Mouse (Mus musculus): ENCODE results near the gene Zdhhc24.
A peak's percentile ranks its signal among the peaks of the same experiment; 100 is the strongest.
"Not testable (repeated sequence)": the region's sequence is repeated elsewhere in the genome, so short reads cannot be mapped to it uniquely, and the experiment has no call there.

The Zdhhc24 gene

DNA sequence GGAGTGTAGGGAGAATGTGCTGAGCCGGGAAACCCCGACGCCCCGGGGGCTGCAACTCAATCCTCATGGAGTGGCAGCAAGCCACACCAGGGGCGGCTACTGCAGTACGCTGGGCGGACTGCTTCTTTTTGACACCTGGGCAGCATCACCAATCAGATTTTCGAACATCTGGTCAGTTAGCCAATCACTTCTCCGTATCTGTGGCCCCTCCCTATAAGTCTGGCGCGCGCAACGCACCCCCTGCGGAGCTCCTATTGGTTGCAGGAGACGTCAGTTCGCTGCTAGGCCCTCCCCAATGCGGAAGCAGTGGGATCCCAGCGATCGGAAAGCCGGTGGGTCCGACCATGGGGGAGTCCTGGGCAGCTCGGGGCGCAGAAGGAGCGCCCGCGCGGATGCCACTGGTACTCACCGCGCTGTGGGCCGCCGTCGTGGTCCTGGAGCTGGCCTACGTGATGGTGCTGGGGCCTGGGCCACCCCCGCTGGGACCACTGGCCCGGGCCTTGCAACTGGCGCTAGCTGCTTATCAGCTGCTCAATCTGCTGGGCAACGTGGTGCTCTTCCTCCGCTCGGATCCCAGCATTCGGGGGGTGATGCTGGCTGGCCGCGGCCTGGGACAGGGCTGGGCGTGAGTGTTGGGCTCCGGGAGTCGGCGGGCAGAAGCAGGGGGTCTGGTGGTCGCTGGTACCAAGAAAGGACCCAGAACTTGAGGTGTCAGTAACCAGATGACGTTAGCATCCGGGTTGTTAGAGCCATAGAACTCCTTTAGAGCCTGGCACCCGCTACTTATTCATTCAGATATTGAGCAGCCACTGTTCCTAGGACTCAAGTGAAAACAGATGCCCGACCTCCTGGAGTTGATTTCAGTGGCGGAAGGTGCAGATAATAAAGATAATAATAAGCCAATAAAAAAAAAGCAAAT, at the start of gene Zdhhc24:
Gene Zdhhc24 (plus strand): TSS at position 264 of the 919 bp plus-strand sequence.
- peak; percentile 95 for DNase-seq

DNA sequence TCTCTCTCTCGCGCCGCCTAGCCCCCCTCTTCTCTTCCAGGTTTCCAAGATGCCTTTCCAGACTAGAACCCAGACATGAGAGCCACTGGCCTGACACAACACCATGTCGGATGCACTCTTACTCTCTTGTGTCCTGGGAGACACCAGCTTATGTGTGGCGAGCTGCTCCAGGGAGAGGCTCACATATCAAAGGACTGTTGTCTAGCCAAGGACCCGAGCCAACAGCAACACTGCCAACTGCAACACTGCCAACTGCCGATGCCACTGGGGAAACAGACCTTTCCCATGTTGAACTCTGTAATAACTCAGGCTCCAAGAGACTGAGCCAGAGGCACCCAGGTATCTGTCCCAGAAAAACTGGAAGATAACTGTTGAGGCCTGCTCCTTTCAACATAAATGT, 49.3 kb upstream of the Zdhhc24 start:
- no peak for DNase-seq

DNA sequence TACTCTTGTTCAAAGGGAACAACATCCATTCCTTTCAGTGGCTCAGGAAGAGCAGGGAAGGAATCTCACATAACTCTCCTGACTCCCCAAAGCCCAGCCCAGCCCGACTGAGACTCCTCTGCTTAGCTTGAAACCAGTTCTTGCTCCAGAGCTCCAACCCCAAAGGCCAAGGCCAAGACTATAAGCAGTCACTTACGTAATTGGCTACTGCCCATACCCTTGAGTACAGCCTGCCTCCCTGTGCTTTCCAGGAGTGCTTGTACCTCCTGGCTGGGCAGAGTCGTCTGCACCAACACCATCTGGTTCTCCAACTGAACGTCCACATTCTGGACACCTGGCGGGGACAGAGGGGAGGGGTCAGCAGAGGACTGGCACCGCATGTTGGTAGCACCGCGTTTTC, 44.5 kb upstream of the Zdhhc24 start:
- no peak for DNase-seq

DNA sequence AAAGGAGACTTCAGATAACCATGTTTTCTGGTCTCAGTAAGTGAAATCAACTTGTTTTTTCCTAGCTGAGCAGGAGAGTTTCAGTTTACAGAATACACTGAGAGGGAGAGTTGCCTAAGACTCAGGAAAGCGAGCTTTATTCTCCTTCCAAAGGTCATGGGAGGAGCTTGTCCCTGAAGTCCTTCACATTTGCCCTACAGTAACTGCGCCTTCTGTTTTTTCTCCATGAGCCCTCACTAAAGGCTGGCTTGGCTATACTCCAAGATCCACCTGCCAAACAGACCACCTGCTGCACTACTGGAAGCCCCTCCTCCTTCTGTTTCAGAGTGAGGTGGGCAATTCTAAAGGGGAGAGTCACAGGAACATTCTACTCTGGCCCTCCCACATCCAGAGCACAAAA, 42.4 kb upstream of the Zdhhc24 start:
- DNase-seq: no peak

DNA sequence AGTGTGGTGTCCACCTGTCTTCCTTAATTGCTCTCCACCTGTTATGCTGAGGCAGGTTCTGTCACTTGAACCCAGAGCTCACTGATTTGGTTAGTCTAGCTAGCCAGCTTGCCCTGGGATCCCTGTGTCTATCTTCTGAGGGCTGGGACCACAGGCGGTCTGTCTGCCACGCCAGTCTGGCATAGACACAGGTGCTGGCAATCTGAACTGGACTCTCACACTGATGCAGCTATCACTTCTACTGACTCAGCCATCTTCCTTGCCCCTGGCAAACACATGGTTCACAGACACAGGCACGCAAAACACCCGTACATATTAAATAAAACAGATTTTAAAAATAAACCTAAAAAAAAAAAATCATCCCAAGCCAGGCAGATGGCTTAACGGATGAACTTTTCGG, 41.4 kb upstream of the Zdhhc24 start:
- DNase-seq: no peak

DNA sequence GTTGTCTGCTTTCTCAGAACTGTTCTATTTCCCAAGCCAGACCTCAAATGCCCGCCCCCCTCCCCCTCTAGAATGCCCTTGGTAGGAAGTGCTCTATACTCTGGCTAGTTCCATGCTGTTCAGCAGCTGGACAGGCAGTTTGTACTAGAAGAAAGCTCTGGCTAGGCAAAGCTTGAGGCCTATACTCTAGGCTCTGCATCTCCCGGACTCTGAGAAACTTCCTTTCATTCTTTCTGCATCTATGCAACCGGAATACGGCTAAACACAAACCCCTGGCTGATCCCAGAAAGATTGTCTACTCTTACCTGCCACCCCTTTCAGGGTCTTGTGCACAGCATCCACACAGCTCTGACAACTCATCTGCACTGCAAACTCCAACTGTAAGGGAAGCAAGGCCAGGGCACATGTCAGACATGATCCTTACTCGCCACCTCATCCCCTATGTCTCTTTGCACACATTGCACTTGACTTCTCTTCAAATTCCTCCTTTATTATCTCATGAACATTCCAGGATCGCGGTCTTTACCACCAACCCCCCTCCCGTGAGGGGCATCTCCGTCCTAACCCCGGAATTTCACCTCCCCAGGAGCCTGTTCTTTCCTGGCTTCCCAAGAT, 39.8 kb upstream of the Zdhhc24 start:
- DNase-seq: no peak

DNA sequence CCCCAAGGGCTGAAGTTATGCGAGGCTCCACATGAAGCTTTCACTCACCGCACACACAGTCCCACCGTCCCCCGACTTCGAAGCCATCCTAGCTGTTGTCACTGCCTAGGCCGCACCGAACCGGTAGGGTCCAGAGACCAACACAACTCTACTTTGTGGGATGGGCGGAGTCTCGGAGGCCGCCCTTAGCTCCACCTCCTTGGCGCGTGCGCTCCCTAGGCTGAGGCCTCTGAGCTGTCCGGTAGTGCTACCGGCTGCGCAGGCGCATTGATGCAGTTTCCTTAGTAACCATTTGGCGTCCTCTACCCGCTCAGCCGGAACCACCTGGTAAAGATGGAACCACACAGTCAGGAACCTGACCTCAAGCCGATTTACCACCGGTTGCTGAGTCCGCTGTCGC, 39.3 kb upstream of the Zdhhc24 start, which contains the start of the genes Ccs and Ccdc87:
Gene Ccs (minus strand): TSS at position 184 of the 400 bp plus-strand sequence.
Gene Ccdc87 (plus strand): TSS at position 218 of the 400 bp plus-strand sequence.
- DNase-seq: peak; percentile 96

DNA sequence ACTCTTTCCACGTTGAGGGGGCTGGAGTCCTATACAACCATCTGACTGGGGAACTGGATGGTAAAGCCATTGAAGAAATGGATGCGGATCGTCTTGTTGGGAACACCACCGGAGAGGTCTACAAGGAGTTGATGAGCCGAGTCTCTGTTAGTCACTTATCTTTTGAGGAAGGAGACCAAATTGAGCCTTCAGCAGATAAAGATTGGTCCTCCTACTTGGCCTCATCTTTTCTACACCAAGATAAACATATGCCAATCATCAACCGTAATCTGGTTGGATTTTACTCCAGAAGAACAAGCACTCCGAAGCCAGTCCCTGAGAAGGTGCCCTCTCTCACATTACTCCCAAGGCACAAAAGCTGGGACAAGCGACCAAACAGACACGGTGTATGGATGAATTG, 37.6 kb upstream of the Zdhhc24 start:
- DNase-seq: no peak

DNA sequence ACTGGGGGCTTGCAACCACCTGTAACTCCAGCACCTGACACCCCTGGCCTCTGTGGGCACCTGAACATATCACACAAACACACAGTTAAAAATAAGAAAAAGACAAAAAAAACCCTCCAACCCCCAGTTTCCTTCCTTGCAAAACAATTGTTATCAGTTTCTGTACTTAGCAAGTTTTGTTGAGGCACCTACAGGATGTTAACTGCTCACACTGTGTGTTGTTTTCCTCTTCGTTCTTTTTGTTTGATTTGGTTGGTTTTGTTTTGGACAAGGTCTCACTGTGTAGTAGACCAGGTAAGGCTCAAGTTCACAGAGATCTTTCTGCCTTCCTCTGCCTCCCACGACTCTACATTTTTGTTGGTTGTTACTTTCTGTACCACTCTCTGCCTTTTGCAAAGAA, 35.9 kb upstream of the Zdhhc24 start:
- DNase-seq: no peak

DNA sequence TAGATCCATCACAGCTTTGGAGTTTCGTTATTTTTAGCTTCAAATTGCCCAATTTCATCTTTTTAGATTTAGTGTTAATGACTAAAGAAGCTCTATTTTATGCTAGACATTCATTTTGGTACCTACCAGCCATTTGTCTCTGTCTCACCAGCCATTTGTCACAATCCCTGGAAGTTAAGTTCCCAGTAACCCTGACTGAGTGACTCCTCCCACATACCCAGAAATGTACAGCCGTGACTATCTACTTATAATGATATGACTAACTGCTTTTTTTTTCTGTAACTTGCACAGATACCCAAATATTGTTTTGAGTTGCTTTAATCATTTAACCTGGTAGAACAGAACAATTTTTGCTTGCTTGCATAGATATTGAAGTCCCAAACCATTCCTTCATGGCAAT, 32.6 kb upstream of the Zdhhc24 start:
- DNase-seq: no peak

DNA sequence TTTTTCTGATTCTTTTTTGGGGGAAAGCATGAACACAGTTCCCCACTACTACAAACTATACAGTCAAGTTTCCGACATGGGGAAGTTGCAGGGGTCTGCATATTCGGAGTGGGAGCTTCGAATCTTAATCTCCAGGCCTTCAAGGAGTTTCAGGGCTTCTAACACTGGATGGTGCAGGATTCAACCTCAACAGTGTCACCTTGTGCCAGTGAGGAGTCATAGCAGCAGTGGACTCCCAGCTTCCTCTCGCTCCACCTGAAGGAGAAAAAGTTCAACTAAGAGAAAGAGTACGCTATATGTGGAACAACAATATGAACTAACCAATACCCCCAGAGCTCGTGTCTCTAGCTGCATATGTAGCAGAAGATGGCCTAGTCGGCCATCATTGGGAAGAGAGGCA, 31.0 kb upstream of the Zdhhc24 start:
- peak; percentile 34 for DNase-seq

DNA sequence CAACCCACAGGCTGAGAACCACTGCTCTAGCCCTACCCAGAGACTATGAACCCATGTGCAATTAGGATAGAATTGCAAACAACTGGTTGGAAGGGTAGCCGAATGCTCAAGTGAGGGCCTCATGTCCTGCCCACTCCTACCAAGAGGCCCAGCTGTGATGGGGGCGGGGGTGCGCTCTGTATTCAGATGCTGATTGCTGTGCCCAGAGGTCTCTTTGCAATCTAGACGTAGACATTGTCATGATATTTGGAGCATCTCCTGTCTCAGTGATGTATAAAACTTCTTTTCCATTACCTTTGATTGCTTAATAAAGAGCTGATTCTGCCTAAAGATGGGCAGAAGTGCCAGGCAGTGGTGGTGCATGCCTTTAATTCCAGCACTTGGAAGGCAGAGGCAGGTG, 28.7 kb upstream of the Zdhhc24 start:
- DNase-seq: no peak

DNA sequence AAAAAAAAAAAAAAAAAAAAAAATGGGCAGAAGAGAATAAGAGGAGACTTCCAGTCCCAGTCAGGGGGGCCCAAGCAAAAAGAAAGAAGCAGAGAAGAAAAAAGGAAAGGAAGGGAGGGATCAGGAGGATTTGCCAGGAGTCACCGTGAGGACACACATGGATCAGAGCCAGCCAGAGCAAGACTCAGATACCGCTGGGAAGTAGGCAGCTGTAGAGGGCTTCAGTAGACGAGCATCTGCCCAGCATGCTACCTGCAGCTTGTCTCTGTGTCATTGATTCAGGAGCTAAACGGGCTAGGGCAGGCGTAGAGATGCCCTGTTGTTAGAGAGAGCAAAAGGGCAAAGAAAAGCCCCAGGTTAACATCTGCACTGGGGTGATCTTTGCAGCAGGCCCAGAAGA, 28.2 kb upstream of the Zdhhc24 start:
- no peak for DNase-seq

DNA sequence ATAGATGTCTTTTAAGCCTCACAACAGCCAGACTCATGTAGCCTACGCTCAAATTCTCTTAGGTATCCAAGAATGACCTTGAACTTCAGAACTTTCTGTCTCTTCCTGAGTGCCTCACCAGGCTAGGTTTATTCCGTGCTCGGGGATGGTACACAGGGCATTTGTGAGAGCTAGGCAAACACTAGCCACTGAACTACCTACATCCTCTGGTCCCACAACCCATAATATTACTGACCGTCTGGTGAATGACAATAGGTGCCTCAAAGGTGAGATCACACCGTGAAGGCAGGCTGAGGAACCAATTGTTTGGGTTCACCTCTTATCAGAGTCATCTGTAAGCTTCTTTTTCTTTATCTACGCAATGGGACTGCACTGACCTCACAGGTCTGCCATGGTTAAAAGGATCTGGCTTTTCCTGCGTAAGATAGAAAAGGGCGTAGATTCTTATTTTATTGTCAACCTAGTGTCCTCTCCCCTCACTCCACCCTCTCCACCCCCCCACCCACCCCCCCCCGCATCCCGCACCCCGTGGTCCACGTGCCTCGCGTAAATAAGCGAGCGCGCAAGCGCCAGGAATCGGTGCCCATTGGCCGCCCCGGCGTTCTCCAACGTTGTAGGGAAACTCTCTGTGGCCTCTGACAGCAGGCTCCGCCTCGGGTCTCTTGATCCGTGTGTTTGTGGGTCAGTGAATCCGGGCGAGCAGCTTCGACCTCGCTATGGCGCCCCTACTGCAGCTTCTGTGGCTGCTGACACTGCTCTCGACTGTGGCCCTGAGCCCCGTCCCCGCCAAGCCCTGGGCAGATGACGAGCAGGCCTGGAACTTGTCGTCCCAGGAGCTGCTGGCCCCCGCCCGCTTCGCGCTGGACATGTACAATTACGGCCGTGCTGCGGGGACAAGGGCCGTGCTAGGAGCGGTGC, 23.7 kb upstream of the Zdhhc24 start, which contains the start of gene Ctsf:
Gene Ctsf (plus strand): TSS at position 579 of the 918 bp plus-strand sequence.
- no peak for DNase-seq

DNA sequence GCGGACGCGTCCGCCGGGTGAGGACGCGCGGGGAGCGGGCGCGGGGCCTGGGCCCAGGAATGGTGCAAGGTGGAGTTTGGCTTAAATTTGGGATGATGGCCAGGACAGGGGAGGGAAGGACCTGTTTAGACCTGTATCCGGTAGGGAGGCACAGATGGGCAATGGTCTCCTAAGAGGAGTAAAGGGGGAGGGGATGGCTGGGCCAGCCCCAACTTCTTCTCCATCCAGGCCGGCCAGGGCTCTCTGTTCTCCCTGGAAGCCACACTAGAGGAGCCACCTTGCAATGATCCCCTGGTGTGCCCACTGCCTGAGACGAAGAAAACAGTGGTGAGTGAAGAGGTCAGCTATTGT, 23.0 kb upstream of the Zdhhc24 start:
- no peak for DNase-seq

DNA sequence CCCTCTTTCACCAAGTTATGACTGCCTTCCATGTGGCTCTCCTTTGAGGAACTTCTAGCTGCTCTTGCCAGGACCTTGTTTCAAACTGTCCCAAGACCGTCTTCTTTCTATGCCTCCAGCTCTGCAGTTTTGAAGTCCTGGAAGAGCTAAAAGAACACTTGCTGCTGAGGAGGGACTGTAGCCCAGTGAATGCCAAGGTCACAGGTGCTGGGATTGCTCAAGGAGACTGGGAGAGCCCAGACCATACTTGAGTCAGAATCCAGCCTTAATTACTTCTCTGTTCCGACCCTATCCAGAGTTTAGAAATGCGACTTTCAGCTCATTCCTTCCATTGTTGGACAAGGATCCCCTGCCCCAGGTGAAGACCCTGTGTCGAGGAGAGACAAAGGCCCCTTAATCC, 22.5 kb upstream of the Zdhhc24 start:
- no peak for DNase-seq

DNA sequence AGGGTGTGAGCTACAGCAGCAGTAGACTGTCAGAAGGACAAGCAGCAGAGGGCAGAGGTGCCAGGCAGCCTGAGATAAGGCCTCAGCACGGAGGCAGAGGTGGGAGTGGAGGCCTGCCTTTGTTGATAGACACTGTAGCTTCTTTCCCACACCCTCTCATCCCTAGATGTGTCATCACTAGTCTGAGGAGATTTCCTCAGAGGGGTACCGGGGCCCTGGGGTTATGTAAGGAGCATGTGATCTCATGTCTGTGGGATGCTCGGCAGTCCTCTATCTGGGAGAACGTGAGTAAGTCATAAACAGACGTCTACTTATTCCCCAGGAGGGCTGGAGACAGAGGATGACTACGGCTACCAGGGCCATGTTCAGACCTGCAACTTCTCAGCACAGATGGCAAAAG, 19.4 kb upstream of the Zdhhc24 start:
- no peak for DNase-seq

DNA sequence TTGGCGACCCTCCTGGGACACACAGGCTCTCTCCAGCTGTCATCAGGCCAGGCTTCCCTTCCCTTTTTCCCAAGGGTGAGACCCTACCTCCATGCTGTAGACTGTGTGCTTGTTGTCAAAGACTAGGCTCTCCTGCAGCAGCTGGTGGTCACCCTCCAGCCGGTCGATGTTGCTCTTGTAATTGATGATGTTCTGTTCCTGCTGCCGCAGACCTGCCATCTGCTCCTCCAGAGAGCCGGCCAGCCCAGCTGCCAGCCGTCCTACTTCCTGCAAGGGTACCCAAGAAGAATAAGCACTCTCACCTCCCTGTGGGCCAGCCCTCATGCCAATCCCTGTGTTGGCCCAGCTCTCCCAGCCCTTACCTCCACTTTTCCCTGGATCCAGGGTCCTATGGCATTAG, 15.4 kb upstream of the Zdhhc24 start:
- no peak for DNase-seq

DNA sequence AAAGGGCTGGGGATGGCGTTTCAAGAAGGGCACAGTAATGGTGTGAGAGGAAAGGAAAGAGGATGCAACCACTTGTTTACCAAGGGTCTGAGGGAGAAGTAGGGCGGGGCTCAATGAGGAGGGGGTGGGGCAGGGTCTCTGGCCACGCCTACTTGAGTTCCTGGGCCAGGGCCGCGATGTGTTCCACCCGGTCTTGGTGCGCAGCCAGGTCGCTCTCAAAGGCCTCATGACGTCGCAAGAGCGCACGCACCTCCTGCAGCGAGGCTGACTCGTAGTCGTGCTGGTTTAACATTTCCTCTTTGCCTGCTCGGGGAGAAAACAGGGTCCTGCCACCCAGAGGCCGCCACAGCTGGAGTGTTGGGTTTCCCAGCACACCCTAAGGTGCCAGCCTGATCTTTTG, 13.3 kb upstream of the Zdhhc24 start:
- peak; percentile 58 for DNase-seq

DNA sequence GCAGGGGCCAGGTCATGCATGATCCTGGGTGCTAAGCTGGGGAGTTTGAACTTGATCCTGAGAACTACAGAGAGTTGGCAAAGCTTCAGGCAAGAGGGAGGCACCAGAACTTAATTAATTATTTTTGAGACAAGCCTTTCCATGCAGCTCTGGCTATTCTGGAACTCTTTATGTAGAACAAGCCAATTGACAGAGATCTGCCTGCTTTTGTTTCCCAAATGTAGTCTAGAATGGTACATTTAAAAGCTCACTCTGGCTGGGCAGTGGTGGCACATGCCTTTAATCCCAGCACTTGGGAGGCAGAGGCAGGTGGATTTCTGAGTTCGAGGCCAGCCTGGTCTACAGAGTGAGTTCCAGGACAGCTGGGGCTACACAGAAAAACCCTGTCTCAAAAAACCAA, 3.9 kb upstream of the Zdhhc24 start:
- not testable (repeated sequence) for DNase-seq

DNA sequence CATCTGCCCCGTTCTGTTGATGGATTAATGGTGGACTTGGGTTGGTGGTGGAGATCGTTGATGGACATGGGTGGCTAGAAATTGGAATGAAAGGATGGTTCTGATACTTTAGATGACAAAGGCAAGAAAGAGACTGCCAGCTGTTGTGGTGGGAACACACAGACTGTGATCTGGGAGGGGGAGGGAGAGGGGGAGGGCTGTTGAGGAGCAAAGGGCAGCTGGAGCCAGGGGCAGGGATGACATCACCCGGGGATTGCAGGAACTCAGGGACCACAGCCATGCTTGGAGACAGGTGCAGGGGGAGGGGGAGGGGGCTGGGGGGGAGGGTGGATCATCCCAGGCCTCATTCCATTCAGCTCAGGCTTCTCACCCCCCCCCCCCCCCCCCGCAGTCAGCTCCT, 2.2 kb upstream of the Zdhhc24 start:
- no peak for DNase-seq

DNA sequence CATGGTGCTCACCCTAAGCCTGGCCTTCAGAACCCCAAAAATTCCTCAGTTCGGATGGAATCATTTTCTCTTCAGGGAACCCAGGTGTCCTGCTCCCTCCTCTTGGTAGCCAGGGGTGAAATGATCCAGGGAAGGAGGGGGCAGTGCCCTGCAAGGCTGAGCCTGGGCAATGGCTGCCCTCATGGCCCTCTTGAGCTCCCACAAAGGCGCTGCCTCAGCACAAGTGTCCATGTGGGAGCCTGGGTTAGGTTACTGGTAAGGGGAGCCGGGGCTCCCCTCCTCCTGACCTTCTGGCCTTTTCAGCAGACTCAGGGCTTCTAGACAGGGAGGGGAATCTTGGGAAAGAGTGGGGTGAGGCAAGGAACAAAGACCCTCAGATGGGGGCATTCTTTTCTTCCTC, 1.7 kb upstream of the Zdhhc24 start:
- no peak for DNase-seq

DNA sequence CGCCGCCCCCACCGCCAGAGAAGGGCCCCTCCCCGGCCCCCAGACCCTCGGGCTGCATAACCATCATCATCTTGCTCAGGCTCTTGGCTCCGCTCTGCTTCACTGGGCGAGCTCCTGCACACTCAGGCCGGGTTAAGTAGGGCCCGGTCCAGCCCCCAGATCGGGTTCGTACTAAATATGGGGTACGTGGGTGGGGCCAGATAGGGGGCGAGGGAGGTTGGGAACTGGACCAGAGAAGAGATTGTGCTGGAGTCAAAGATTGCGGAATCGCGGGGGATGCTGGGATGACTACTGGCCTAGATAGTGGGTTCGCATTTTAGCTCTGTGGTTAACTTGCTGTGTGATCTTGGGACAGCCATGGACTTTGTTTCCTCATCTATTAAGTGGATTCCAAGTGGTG, 683 bp upstream of the Zdhhc24 start, which contains the start of gene Actn3:
Gene Actn3 (minus strand): TSS at position 125 of the 400 bp plus-strand sequence.
- DNase-seq: peak; percentile 28
